Mouse (Mus musculus) cerebellum, adult 2 months (tissue): ENCODE results near the gene Ppp1ca.

ENCODE experiments used
- CTCF ChIP-seq: fragments of 200-500 bp; IDR thresholded peaks from 2 replicates; pipeline ENCODE4 v1.5.1; 2011; ENCODE audit warnings: low read depth, mild to moderate bottlenecking, control low read depth, low read length, moderate library complexity, borderline replicate concordance; ENCODE audit not compliant: insufficient read depth
- POLR2A ChIP-seq: fragments of 200-500 bp; IDR thresholded peaks from 2 replicates; pipeline ENCODE4 v1.6.1; 2011; ENCODE audit warnings: low read length, control low read depth, borderline replicate concordance; ENCODE audit not compliant: insufficient read depth

DNA sequence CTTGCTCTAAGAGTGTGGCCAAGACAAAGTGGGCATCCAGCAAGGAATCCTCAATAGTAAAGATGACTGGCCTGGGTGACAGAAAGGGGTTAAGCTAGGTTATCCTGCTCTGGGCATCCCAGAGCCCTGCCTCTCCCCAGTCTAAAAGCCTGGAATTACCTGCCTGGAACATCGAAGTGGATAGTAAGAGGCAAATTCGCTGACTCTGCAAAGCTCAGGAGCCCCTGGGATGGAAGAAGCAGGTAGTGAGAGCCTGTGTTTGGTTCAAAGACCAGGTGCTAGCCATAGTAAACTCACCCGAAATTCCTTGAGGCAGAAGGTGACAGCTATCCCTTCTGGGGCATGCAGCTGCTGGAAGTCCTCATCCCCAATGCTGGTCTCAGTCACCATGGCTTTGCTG lies 5.3 kb downstream of the Ppp1ca start:
- TF ChIP-seq CTCF: no peak
- TF ChIP-seq POLR2A: no peak
